Mouse (Mus musculus) limb, embryonic 14.5 days (tissue): ENCODE data around the gene Ifnl2. TPM values are rescaled to one million over a fixed set of nuclear protein-coding genes. Genes with fewer than 3 reads are reported as not detected.

Source experiments
- ATAC-seq: fragments of 200-750 bp; cut with Nextera tagmentation; 2 replicates; pipeline ENCODE4 v1.8.0; 2017; ENCODE audit warnings: low read depth, moderate number of reproducible peaks, moderate TSS enrichment; ENCODE audit not compliant: low FRiP score
- DNase-seq: peaks from one replicate; pipeline ENCODE4 v3.0.0-alpha.2; 2015; ENCODE audit warnings: low spot score
- H3K27ac ChIP-seq: fragments of 300-500 bp; sonication (generic); replicated peaks from 2 replicates; pipeline ENCODE4 v1.5.1; 2014; ENCODE audit warnings: low read depth, mild to moderate bottlenecking, low read length, moderate library complexity, mixed read lengths
- H3K27me3 ChIP-seq: fragments of 300-500 bp; sonication (generic); 2 replicates; pipeline ENCODE4 v1.6.1; 2014; ENCODE audit warnings: low read length, mixed read lengths; ENCODE audit not compliant: control insufficient read depth, insufficient read depth
- H3K36me3 ChIP-seq: fragments of 300-500 bp; sonication (generic); 2 replicates; pipeline ENCODE4 v1.6.1; 2014; ENCODE audit warnings: mild to moderate bottlenecking, low read length, moderate library complexity, mixed read lengths; ENCODE audit not compliant: control insufficient read depth, insufficient read depth
- H3K4me1 ChIP-seq: fragments of 300-500 bp; sonication (generic); 2 replicates; pipeline ENCODE4 v1.6.1; 2014; ENCODE audit warnings: antibody characterized with exemption, low read length, mixed read lengths; ENCODE audit not compliant: control insufficient read depth, insufficient read depth
- H3K4me2 ChIP-seq: fragments of 300-500 bp; sonication (generic); replicated peaks from 2 replicates; pipeline ENCODE4 v1.6.1; 2014; ENCODE audit warnings: low read depth, mild to moderate bottlenecking, low read length, moderate library complexity; ENCODE audit not compliant: severe bottlenecking
- H3K4me3 ChIP-seq: fragments of 300-500 bp; sonication (generic); replicated peaks from 2 replicates; pipeline ENCODE4 v1.5.1; 2014; ENCODE audit warnings: low read length
- H3K9ac ChIP-seq: fragments of 300-500 bp; sonication (generic); 2 replicates; pipeline ENCODE4 v1.6.1; 2014; ENCODE audit warnings: mild to moderate bottlenecking, low read depth, low read length, moderate library complexity; ENCODE audit not compliant: severe bottlenecking
- H3K9me3 ChIP-seq: fragments of 300-500 bp; sonication (generic); 2 replicates; pipeline ENCODE4 v1.6.1; 2016; ENCODE audit warnings: low read length; ENCODE audit not compliant: control insufficient read depth
- POLR2A ChIP-seq: fragments of 200-500 bp; IDR thresholded peaks from 2 replicates; pipeline ENCODE4 v1.8.0; 2012; ENCODE audit warnings: inconsistent platforms, mild to moderate bottlenecking, moderate library complexity, borderline replicate concordance; ENCODE audit not compliant: insufficient read depth, insufficient read length; ENCODE audit errors: extremely low read depth
- WGBS: fragments of 180-500 bp; shearing (Covaris S2); extraction: QIAGEN DNeasy Blood & Tissue Kit; methylation state at CpG from one replicate; pipeline ENCODE4 v1.1.7; 2014; 5-methylcytosine and 5-hydroxymethylcytosine counted together
- polyA plus RNA-seq, 2 experiments: library from polyadenylated mRNA; depleted of rRNA in 1 of 2; stranded (reverse) in 1 of 2; unstranded in 1 of 2; fragments of >200 nt; fragmentation: Nextera tagmentation in 1 of 2; extraction: Ambion mirVana in 1 of 2; gene quantifications; 2 replicates each; pipeline versions ENCODE4 v1.2.1 to v1.2.3; 2012 to 2014

Gene Ifnl2
- polyA plus RNA-seq, 2 experiments: not detected

- Histone ChIP-seq H3K27me3 (no peaks in the 10 kb centered on the region), H3K9ac (no peak overlapping the region), H3K4me1 (no peaks in the 10 kb centered on the region), H3K9me3 (no peaks in the 10 kb centered on the region), H3K27ac (no peak overlapping the region), H3K4me2 (no peak overlapping the region), H3K36me3 (no peaks in the 10 kb centered on the region), H3K4me3 (no peak overlapping the region)
- ATAC-seq: no peak
- TF ChIP-seq POLR2A: no peak
- DNase-seq: no peak
- 86% methylated on average over 6 of the region's 6 CpGs for WGBS
Observed at GRCm38 (mm10) chr7:28476191-28476590, 34.1 kb downstream of the Ifnl2 start.

GRCm38 (mm10) chr7:28467213-28467751 is 43.0 kb downstream of the Ifnl2 start:
- Histone ChIP-seq H3K27me3 (0 out of 2 replicates have a peak, but pooled peaks cover 7% of the 10 kb centered on the region), H3K36me3 (peaks cover 11% of the 10 kb centered on the region), H3K4me1 (peaks cover 9% of the 10 kb centered on the region), H3K27ac (no peak overlapping the region), H3K4me2 (peak overlapping the region; percentile 84), H3K4me3 (peak overlapping the region; percentile 46), H3K9ac (peak overlapping the region; percentile 56), H3K9me3 (no peaks in the 10 kb centered on the region)
- ATAC-seq (peak; percentile 61), DNase-seq (peak; percentile 36)
- TF ChIP-seq POLR2A: no peak
- WGBS: 1% methylated on average over 47 of the region's 63 CpGs

- peaks cover 9% of the 10 kb centered on the region for H3K4me1 ChIP-seq
- H3K27me3 ChIP-seq: 0 out of 2 replicates have a peak, but pooled peaks cover 7% of the 10 kb centered on the region
- H3K27ac ChIP-seq: no peak overlapping the region
- 24% methylated on average over 39 of the region's 40 CpGs for WGBS
- H3K4me2 ChIP-seq: peak overlapping the region; percentile 84
- no peak for TF ChIP-seq POLR2A
- peaks cover 16% of the 10 kb centered on the region for H3K36me3 ChIP-seq
- peak overlapping the region; percentile 56 for H3K9ac ChIP-seq
- H3K4me3 ChIP-seq: peak overlapping the region; percentile 46
- no peaks in the 10 kb centered on the region for H3K9me3 ChIP-seq
- ATAC-seq (no peak), DNase-seq (no peak)
Observed at GRCm38 (mm10) chr7:28466721-28467212, 43.5 kb downstream of the Ifnl2 start.

- no peak overlapping the region for H3K4me2 ChIP-seq
- peaks cover 9% of the 10 kb centered on the region for H3K4me1 ChIP-seq
- H3K9ac ChIP-seq: no peak overlapping the region
- H3K4me3 ChIP-seq: no peak overlapping the region
- no peak overlapping the region for H3K27ac ChIP-seq
- H3K27me3 ChIP-seq: 0 out of 2 replicates have a peak, but pooled peaks cover 7% of the 10 kb centered on the region
- peak; percentile 51; the same call in 1 of the 2 replicates for ATAC-seq
- peak; percentile 53 for DNase-seq
- WGBS: 56% methylated on average over 10 of the region's 10 CpGs
- H3K9me3 ChIP-seq: no peaks in the 10 kb centered on the region
- H3K36me3 ChIP-seq: peaks cover 35% of the 10 kb centered on the region
- no peak for TF ChIP-seq POLR2A
Observed at GRCm38 (mm10) chr7:28464416-28465212, 45.6 kb downstream of the Ifnl2 start.

- WGBS: 87% methylated on average over 2 of the region's 2 CpGs
- ATAC-seq (no peak), DNase-seq (no peak)
- no peak for TF ChIP-seq POLR2A
- no peak overlapping the region for H3K4me3 ChIP-seq
- H3K27ac ChIP-seq: no peak overlapping the region
- no peaks in the 10 kb centered on the region for H3K9me3 ChIP-seq
- H3K9ac ChIP-seq: no peak overlapping the region
- peaks cover 52% of the 10 kb centered on the region for H3K36me3 ChIP-seq
- H3K4me2 ChIP-seq: no peak overlapping the region
- H3K27me3 ChIP-seq: 0 out of 2 replicates have a peak, but pooled peaks cover 7% of the 10 kb centered on the region
- peaks cover 8% of the 10 kb centered on the region for H3K4me1 ChIP-seq
Observed at GRCm38 (mm10) chr7:28462769-28463168, 47.5 kb downstream of the Ifnl2 start.
